Mouse (Mus musculus) urinary bladder, postnatal 36 days (tissue): ENCODE results near the gene Slc9a3r2.
"Not testable (repeated sequence)": the region's sequence is repeated elsewhere in the genome, so short reads cannot be mapped to it uniquely, and the experiment has no call there.

Source experiments
- DNase-seq, 2 experiments: peaks; one replicate each; pipeline ENCODE4 v3.0.0; 2022; ENCODE audit warnings: low spot score in 2 of 2, mixed read lengths in 1 of 2

Gene Slc9a3r2

DNA sequence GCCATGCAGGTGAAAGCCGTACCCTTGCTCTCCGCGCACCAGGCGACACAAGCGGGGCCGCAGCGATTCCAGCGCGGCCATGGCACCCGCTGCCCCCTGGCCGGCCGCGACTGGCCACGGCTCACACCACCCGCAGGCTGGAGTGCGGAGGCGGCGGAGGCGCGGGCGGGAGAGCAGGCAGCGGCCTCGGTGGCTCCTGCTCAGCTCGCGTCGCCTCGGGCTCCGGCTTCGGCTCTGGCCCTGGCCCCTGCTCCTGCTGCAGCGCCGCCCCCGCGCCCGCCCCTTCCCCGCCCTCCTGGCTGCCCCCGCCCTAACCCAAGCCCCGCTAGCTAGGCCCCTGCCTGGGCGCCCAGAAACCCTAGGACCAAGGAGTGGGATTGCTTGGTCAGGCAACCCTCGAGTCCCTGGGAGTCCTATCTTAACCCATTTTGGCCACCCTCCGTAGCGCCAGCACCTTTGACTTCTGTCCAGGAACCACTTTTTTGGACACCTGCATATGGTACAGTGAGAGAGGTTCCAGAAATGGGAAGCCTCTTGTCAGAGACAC is at the start of gene Slc9a3r2:
Gene Slc9a3r2 (minus strand): TSS at position 258 of the 547 bp plus-strand sequence.
- DNase-seq: peak; percentile 51 to 54

GRCm38 (mm10) chr17:24699473-24699872 is 49.3 kb upstream of the Slc9a3r2 start:
- DNase-seq: no peak

DNA sequence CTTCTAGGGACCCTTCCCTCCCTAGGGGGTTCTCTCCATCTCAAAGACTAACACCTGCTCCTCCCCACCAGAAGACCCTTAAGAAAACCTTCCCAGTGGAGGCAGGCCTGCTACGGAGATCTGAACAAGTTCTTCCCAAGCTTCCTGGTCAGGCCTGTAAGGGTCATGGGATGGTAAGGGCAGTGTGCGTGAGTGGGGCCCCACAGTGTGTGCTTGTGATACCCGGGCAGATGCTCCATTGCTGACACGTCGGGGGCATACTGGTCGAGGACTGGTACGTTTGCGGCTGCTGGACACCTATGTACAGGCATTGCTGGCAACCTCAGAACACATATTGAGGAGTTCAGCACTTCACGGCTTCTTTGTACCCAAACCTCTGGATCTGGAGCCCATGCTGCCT is 48.6 kb upstream of the Slc9a3r2 start:
- no peak for DNase-seq

GRCm38 (mm10) chr17:24697985-24698384 is 47.9 kb upstream of the Slc9a3r2 start:
- DNase-seq: no peak

DNA sequence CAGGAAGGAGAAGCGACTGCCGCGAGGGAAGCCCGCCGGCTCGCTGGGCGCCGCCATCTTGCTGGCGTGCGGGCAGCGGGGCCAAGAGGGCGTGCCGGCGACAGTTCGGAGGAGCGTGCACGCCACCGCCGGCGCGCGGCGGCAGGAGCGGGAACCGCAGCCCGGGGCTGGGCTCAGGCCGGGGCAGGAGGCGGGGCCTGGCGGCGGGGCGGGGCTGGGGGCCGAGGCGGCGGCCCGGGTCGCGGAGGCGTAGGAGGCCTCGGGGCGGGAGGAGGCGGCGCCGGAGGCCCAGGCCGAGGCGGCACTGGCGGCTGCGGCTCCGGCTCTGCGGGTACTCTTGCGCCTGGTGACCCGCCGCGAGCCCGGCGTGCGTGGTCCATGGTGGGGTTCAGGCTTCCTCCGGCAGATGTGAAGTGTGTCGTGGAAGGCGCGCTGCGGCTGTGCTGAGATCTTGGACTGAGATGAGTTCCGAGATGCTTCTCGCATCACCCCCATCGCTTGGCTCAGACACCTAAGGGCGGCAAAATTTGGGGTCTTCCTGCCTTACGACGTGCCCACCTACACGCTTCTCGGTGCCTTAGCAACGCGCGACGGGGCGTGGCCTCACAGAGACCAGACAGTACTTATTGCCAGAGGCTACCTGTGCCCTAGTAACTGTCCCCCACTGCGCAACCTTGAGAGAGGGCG is 46.0 kb upstream of the Slc9a3r2 start, which contains the start of the genes Gfer and Noxo1:
Gene Gfer (minus strand): TSS at position 146 of the 687 bp plus-strand sequence.
Gene Noxo1 (plus strand): TSS at position 224 of the 687 bp plus-strand sequence.
- peak; percentile 83 to 89 for DNase-seq

- DNase-seq: peak in 1 of 2 experiments; percentile 27
Measured at GRCm38 (mm10) chr17:24695326-24696010, 45.3 kb upstream of the Slc9a3r2 start.

DNA sequence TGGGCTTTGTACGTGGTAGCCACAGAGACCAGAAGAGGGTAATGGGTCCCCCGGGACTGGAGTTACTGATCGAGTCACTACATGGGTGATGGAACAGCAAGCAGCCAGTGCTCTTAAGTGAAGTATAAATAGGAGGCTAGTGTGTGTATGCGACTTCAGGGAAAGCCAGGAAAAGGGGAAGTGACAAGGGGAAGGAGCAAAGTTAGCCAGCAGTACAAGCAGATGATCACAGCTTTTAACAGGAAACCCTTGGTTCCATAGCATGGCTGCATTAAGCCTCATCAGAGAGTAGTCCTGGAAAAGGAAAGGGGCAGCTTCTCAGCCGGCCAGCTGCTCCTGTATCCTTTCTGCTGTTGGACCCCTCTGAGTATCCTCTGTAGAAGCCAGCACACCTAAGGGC is 42.3 kb upstream of the Slc9a3r2 start:
- no peak for DNase-seq

- DNase-seq: no peak
Measured at GRCm38 (mm10) chr17:24689251-24690081, 39.3 kb upstream of the Slc9a3r2 start, which contains the start of gene Syngr3. Syngr3 (minus strand) TSS chr17:24689955.

- no peak for DNase-seq
Measured at GRCm38 (mm10) chr17:24687599-24687998, 37.5 kb upstream of the Slc9a3r2 start.

GRCm38 (mm10) chr17:24687146-24687595 is 37.0 kb upstream of the Slc9a3r2 start:
- DNase-seq: peak in 1 of 2 experiments; percentile 62

GRCm38 (mm10) chr17:24686514-24686913 is 36.4 kb upstream of the Slc9a3r2 start:
- DNase-seq: no peak

- no peak for DNase-seq
Measured at GRCm38 (mm10) chr17:24677500-24678080, 27.5 kb upstream of the Slc9a3r2 start.

DNA sequence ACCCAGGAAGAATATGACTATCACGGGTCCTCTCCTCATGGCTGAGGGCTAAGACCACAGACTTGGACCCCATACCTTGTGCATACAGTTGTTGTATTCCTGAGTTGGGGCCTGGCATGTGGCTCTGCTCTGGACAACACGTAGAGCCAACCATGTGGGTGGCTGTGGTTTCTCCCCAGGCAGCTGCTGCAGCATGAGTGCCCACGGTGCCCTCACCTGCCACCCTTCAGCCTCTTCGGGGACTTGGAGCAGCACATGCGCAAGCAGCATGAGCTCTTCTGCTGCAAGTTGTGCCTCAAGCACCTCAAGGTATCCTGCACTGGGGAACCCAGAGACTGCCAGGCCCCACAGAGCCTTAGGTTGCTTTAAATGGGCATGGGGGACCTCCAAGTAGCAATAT is 26.8 kb upstream of the Slc9a3r2 start:
- DNase-seq: no peak

DNA sequence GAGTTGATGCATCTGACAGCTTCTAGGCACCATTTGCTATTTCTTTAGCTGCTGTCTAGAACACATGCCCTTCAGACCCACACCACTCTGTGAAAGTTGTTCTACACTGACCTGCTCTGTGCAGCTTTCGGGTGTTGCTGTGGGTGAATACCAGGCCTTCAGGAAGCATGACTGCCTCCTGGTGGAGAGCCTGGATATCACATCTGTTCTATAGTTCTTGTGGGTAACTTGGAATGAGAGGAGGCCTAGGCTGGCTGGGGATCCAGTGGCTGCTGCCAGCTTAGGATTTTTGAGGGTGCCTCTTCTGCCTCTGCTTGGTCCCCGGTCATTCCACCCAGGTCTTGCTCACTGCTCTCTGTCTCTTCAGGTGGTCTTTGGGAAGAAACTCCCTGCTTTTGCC is 26.1 kb upstream of the Slc9a3r2 start:
- DNase-seq: peak; percentile 53 to 59

DNA sequence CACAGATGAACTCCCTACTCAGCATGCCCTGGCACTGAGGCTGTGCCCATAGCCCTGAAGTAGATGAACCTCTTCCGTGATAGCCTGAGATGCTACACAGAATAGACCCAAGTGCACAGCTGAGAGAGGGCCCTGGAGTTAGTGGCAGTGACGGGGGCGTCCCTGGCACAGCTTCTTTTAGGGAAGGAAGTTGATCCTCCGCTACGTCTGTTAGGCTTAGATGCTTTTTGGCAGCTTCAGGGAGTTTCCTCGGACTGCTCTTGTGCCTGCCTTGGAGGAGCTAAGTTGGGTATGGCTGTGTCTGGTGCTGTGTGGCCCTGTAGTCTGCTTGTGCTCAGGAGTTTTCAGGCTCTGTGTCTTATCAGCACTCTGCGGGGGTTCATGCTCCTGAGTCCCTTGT is 24.1 kb upstream of the Slc9a3r2 start:
- DNase-seq: no peak

GRCm38 (mm10) chr17:24672141-24672540 is 22.0 kb upstream of the Slc9a3r2 start:
- peak in 1 of 2 experiments; percentile 50 for DNase-seq

DNA sequence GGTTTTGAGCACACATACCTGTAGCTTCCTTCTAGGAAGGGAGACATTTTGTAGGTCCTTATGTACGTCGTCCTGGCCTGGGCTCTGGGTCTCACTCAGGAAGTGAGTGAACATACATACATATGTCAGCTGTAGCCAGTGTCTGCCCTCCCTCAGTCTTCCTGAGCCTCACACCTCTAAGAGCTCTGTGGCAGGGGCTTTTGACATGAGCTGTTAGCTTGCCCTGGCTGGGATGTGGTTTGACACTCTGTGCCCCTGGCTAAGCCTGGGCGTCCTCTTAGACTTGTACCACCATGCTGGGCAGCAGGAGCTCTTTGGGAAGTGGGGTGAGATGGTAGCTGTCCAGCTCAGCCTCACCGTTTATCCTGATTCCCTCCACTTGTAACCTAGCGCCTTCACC is 21.2 kb upstream of the Slc9a3r2 start:
- DNase-seq: no peak

DNA sequence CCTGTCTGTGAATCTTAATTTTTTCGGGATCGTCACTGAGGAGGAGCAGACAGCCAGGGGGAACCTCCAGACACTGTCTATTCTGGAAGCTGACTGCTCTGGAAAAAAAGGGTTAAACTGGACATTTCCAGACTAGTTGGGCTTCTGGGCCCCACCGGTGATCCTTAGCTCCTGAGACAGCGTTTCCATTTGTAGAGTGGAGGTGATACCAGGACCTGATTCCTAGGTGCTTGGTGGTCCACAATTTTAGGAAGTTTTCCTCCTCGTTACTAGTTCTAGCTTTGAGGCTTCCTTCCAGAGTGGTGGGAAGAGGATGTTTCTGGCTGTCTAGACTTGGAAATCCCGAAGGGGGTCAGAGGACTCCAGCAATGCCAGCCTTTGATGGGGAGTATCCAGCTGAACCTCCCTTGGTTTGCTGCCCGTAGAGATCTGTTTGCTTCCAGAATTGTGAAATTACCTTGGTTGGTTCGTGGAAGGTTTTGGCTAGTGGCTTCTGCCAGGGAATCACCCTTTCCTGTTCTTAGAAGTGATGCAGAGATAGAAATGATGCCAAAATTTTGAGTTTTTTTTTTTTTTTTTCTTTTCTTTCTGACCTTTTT is 20.2 kb upstream of the Slc9a3r2 start:
- DNase-seq: no peak

GRCm38 (mm10) chr17:24669545-24670245 is 19.6 kb upstream of the Slc9a3r2 start, which contains the start of gene Zfp598:
Zfp598 (plus strand) TSS chr17:24669687.
- peak; percentile 92 to 94 for DNase-seq

GRCm38 (mm10) chr17:24669214-24669544 is 19.1 kb upstream of the Slc9a3r2 start:
- not testable (repeated sequence) for DNase-seq
